Mouse (Mus musculus) activated CD4-positive, CD25-positive, alpha-beta regulatory T cell (primary cell): ENCODE measurements around the gene Gm20388. TPM values are rescaled to one million over a fixed set of nuclear protein-coding genes. Genes with fewer than 3 reads are reported as not detected.

Source experiments
- polyA plus RNA-seq, 2 experiments: library from polyadenylated mRNA; unstranded; fragments of 100-300 nt; shearing (Covaris generic); gene quantifications; one replicate each; pipeline ENCODE4 v1.2.1; 2017

Gm20388 gene
- polyA plus RNA-seq, 2 experiments from 2014 or later: 7.8 TPM; not detected in 1

GRCm38 (mm10) chr8:123117127-123117731, 3206.6 kb downstream of the Gm20388 start, which contains the start of gene Cpne7:
Gene Cpne7, plus strand, starts transcription at chr8:123117374.

GRCm38 (mm10) chr8:123157888-123158465, 3247.3 kb downstream of the Gm20388 start, which contains the start of gene Sult5a1:
Gene Sult5a1, minus strand, starts transcription at chr8:123158315.

GRCm38 (mm10) chr8:123185566-123186409, 3275.1 kb downstream of the Gm20388 start, which contains the start of gene Dpep1:
Gene Dpep1, plus strand, starts transcription at chr8:123186242.

GRCm38 (mm10) chr8:123212321-123213117, 3301.9 kb downstream of the Gm20388 start, which contains the start of the genes Chmp1a and Spata33:
Gene Chmp1a, minus strand, starts transcription at chr8:123212763.
Gene Spata33, plus strand, starts transcription at chr8:123212832.

GRCm38 (mm10) chr8:123224278-123225266, 3313.9 kb downstream of the Gm20388 start, which contains the start of gene Cdk10:
Gene Cdk10, plus strand, starts transcription at chr8:123224842.

GRCm38 (mm10) chr8:123235520-123236497, 3325.2 kb downstream of the Gm20388 start, which contains the start of gene Spata2l:
Gene Spata2l, minus strand, starts transcription at chr8:123236233.

GRCm38 (mm10) chr8:123254099-123254885, 3343.7 kb downstream of the Gm20388 start, which contains the start of the genes Zfp276 and Vps9d1:
Gene Zfp276, plus strand, starts transcription at chr8:123254195.
Gene Vps9d1, minus strand, starts transcription at chr8:123254348.

GRCm38 (mm10) chr8:123318467-123318911, 3407.8 kb downstream of the Gm20388 start, which contains the start of gene Fanca:
Gene Fanca, minus strand, starts transcription at chr8:123318576.

GRCm38 (mm10) chr8:123332262-123333090, 3421.8 kb downstream of the Gm20388 start, which contains the start of gene Spire2:
Gene Spire2, plus strand, starts transcription at chr8:123332713.

GRCm38 (mm10) chr8:123373403-123374238, 3463.0 kb downstream of the Gm20388 start, which contains the start of gene Tcf25:
Gene Tcf25, plus strand, starts transcription at chr8:123373753.

GRCm38 (mm10) chr8:123406786-123407185, 3496.1 kb downstream of the Gm20388 start, which contains the start of gene Mc1r:
Gene Mc1r, plus strand, starts transcription at chr8:123407107.

GRCm38 (mm10) chr8:123411246-123411645, 3500.6 kb downstream of the Gm20388 start, which contains the start of gene Tubb3:
Gene Tubb3, plus strand, starts transcription at chr8:123411424.

GRCm38 (mm10) chr8:123423441-123423840, 3512.8 kb downstream of the Gm20388 start, which contains the start of gene Def8:
Gene Def8, plus strand, starts transcription at chr8:123423527.

GRCm38 (mm10) chr8:123477737-123478258, 3567.2 kb downstream of the Gm20388 start, which contains the start of gene Afg3l1:
Gene Afg3l1, plus strand, starts transcription at chr8:123477903.

GRCm38 (mm10) chr8:123514781-123515539, 3604.3 kb downstream of the Gm20388 start, which contains the start of gene Dbndd1:
Gene Dbndd1, minus strand, starts transcription at chr8:123515463.

